In genomic region chr8:92312178-92312577, GRCm38 (mm10) we compare ENCODE assay signal across 26 mouse cellular contexts. TPM values are rescaled to one million over a fixed set of nuclear protein-coding genes. Genes with fewer than 3 reads are reported as not detected.
DNase-seq lines count a peak whose midpoint lies in the region; ATAC-seq lines count a peak whose summit lies in the region.
"Had no signal": no experiment of that assay in that cellular context is flagged by ENCODE, and none has a peak within 500 bp of the region (broad histone marks: within the 10 kb centered on the region; RNA-seq: fewer than 3 reads in every experiment).

No protein-coding gene starts in this region.

- intact Hi-C loops in heart, postnatal 10 days (cut with DNase I), result no loop called here
- intact Hi-C loops in heart, postnatal 14 days (cut with DNase I), result no loop called here

- H3K4me1 ChIP-seq in heart, embryonic 11.5 days (ENCODE audit: control insufficient read depth, insufficient read depth, low read length), result peaks cover 2% of the 10 kb centered on the region; the same call in 1 of the 2 replicates
- H3K4me1 ChIP-seq in midbrain, embryonic 11.5 days (ENCODE audit: control insufficient read depth, insufficient read depth, low read length), result no peaks in the 10 kb centered on the region
- H3K4me1 ChIP-seq in midbrain, embryonic 15.5 days, result no peaks in the 10 kb centered on the region
- H3K4me1 ChIP-seq in intestine, embryonic 15.5 days (replicated peaks), result no peaks in the 10 kb centered on the region
- H3K4me1 ChIP-seq: forebrain, embryonic 15.5 days; limb, embryonic 12.5 days had no signal

- 4% methylated on average over 7 of the region's 7 CpGs for WGBS in heart, embryonic 11.5 days (ENCODE audit: insufficient replicate concordance)
- WGBS in midbrain, embryonic 11.5 days, result 60% methylated on average over 7 of the region's 7 CpGs
- WGBS in midbrain, embryonic 15.5 days, result 47% methylated on average over 7 of the region's 7 CpGs
- 20% methylated on average over 7 of the region's 7 CpGs for WGBS in intestine, embryonic 15.5 days

- peaks cover 29% of the 10 kb centered on the region for H3K27me3 ChIP-seq in heart, embryonic 11.5 days (ENCODE audit: control insufficient read depth, insufficient read depth, low read length)
- H3K27me3 ChIP-seq in midbrain, embryonic 11.5 days (ENCODE audit: control insufficient read depth, insufficient read depth, low read length), result no peaks in the 10 kb centered on the region
- no peaks in the 10 kb centered on the region for H3K27me3 ChIP-seq in midbrain, embryonic 15.5 days (replicated peaks)
- H3K27me3 ChIP-seq in intestine, embryonic 15.5 days (replicated peaks), result no peaks in the 10 kb centered on the region
- H3K27me3 ChIP-seq: CH12.LX; forebrain, embryonic 15.5 days; Patski had no signal

- no peaks in the 10 kb centered on the region for H3K9me3 ChIP-seq in heart, embryonic 11.5 days (replicated peaks; ENCODE audit: control insufficient read depth, low read length)
- H3K9me3 ChIP-seq in midbrain, embryonic 11.5 days (ENCODE audit: control insufficient read depth, low read length), result no peaks in the 10 kb centered on the region
- H3K9me3 ChIP-seq in midbrain, embryonic 15.5 days, result no peaks in the 10 kb centered on the region
- H3K9me3 ChIP-seq in intestine, embryonic 15.5 days, result no peaks in the 10 kb centered on the region
- H3K9me3 ChIP-seq: forebrain, embryonic 15.5 days; limb, embryonic 12.5 days had no signal

- no peak overlapping the region for H3K27ac ChIP-seq in heart, embryonic 11.5 days (ENCODE audit: low read depth, low read length)
- no peak overlapping the region for H3K27ac ChIP-seq in midbrain, embryonic 11.5 days (ENCODE audit: low read depth, low read length)
- no peak overlapping the region for H3K27ac ChIP-seq in midbrain, embryonic 15.5 days
- H3K27ac ChIP-seq in intestine, embryonic 15.5 days, result no peak overlapping the region
- H3K27ac ChIP-seq: forebrain, embryonic 15.5 days; limb, embryonic 12.5 days; stomach, postnatal 0 days had no signal

- DNase-seq in heart, postnatal 4 days, result no peak
- peak; percentile 16 to 18 for DNase-seq in heart, postnatal 10 days
- DNase-seq in heart, postnatal 14 days, result no peak
- DNase-seq in midbrain, embryonic 11.5 days (ENCODE audit: low spot score, missing footprints), result peak; percentile 85
- peak; percentile 10 for DNase-seq in lung, postnatal 25 days (ENCODE audit: low spot score)
- DNase-seq: B cell, adult 2 months; cerebellum, adult 11-12 months; cerebellum, postnatal 10 days; kidney, adult 18-20 months; kidney, postnatal 4 days; liver, postnatal 0 days; right cerebral cortex, postnatal 14 days; thymus, postnatal 14 days had no signal

- no peak overlapping the region for H3K4me3 ChIP-seq in heart, embryonic 11.5 days (ENCODE audit: low read depth, low read length)
- H3K4me3 ChIP-seq in midbrain, embryonic 11.5 days (ENCODE audit: low read depth, low read length), result no peak overlapping the region
- no peak overlapping the region for H3K4me3 ChIP-seq in midbrain, embryonic 15.5 days
- H3K4me3 ChIP-seq in intestine, embryonic 15.5 days (replicated peaks), result no peak overlapping the region
- H3K4me3 ChIP-seq: forebrain, embryonic 15.5 days; limb, embryonic 12.5 days had no signal

- no peaks in the 10 kb centered on the region for H3K36me3 ChIP-seq in heart, embryonic 11.5 days (ENCODE audit: control insufficient read depth, insufficient read depth, low read length)
- no peaks in the 10 kb centered on the region for H3K36me3 ChIP-seq in midbrain, embryonic 11.5 days (ENCODE audit: control insufficient read depth, insufficient read depth, low read length)
- no peaks in the 10 kb centered on the region for H3K36me3 ChIP-seq in midbrain, embryonic 15.5 days (replicated peaks)
- H3K36me3 ChIP-seq in intestine, embryonic 15.5 days, result no peaks in the 10 kb centered on the region
- H3K36me3 ChIP-seq: forebrain, embryonic 15.5 days; G1E; limb, embryonic 12.5 days had no signal

- ATAC-seq in heart, embryonic 11.5 days (replicated peaks; ENCODE audit: insufficient number of reproducible peaks, low FRiP score, low TSS enrichment), result no peak
- ATAC-seq in midbrain, embryonic 11.5 days (ENCODE audit: low FRiP score), result no peak
- no peak for ATAC-seq in midbrain, embryonic 15.5 days (replicated peaks)
- no peak for ATAC-seq in intestine, embryonic 15.5 days
- ATAC-seq: forebrain, embryonic 15.5 days; liver, postnatal 0 days; Patski had no signal

- H3K4me2 ChIP-seq in heart, embryonic 11.5 days, result peak overlapping the region; percentile 16
- H3K4me2 ChIP-seq in midbrain, embryonic 11.5 days, result no peak overlapping the region
- no peak overlapping the region for H3K4me2 ChIP-seq in midbrain, embryonic 15.5 days
- H3K4me2 ChIP-seq in intestine, embryonic 15.5 days (replicated peaks), result no peak overlapping the region
- H3K4me2 ChIP-seq: forebrain, embryonic 15.5 days; limb, embryonic 12.5 days; liver, embryonic 11.5 days had no signal

- H3K9ac ChIP-seq in heart, embryonic 11.5 days (ENCODE audit: low read depth, low read length), result no peak overlapping the region
- no peak overlapping the region for H3K9ac ChIP-seq in midbrain, embryonic 11.5 days (ENCODE audit: low read length)
- no peak overlapping the region for H3K9ac ChIP-seq in midbrain, embryonic 15.5 days
- H3K9ac ChIP-seq in intestine, embryonic 15.5 days, result no peak overlapping the region
- H3K9ac ChIP-seq: forebrain, embryonic 15.5 days; limb, embryonic 12.5 days; liver, postnatal 0 days had no signal

RNA-seq across cellular contexts. Expression of gene Irx5, which starts 45.2 kb away (rescaled TPM):
- polyA plus RNA-seq in heart, embryonic 11.5 days (2014; fragmentation: Nextera tagmentation; extraction: Ambion mirVana), result 11.2 TPM in 2 replicates
- total RNA-seq in heart, postnatal 4 days (2021), result 10 to 100 TPM; 12.0 to 12.7 TPM
- 10 to 100 TPM in 1 of 2 experiments, 1 to 10 TPM in 1; 8.7 to 10.9 TPM for total RNA-seq in heart, postnatal 10 days (2021)
- total RNA-seq in heart, postnatal 14 days (2021), result 1 to 10 TPM; 5.6 to 7.5 TPM
- polyA plus RNA-seq in midbrain, embryonic 11.5 days (2014; fragmentation: Nextera tagmentation; extraction: Ambion mirVana), result 40.5 and 43.2 TPM in 2 replicates
- 24.3 and 30.0 TPM in 2 replicates for polyA plus RNA-seq in midbrain, embryonic 15.5 days (2015; fragmentation: Nextera tagmentation; extraction: Ambion mirVana)
- 0.11 and 0.13 TPM in 2 replicates for polyA plus RNA-seq in intestine, embryonic 15.5 days (2015; fragmentation: Nextera tagmentation; extraction: Ambion mirVana)
- total RNA-seq: CH12.LX; left cerebral cortex, postnatal 14 days; megakaryocyte-erythroid progenitor cell, adult 5-6 weeks; neutrophil, adult 5-6 weeks had no signal
- polyA plus RNA-seq: liver, postnatal 0 days had no signal

Comparison
In these comparisons a context has a peak if more than half of its experiments do, and no peak if none do; other contexts are left out.
1. DNase-seq: peak in heart, postnatal 10 days (2 of 2), midbrain, embryonic 11.5 days (single experiment) and lung, postnatal 25 days (single experiment); none in heart, postnatal 4 days (single experiment) and heart, postnatal 14 days (0 of 2).
2. RNA of gene Irx5, which starts 45.2 kb away (polyA plus RNA-seq): 40.5 to 43.2 TPM in midbrain, embryonic 11.5 days, 24.3 to 30.0 TPM in midbrain, embryonic 15.5 days and 11.2 TPM in heart, embryonic 11.5 days; 0.11 to 0.13 TPM in intestine, embryonic 15.5 days; every median in the first group is over 10 times any median in the second.